Comparison of ENCODE assay signal across 8 mouse cellular contexts in genomic region chr3:86807750-86808467, GRCm38 (mm10).
A peak's percentile ranks its signal among the peaks of the same experiment; 100 is the strongest.
DNase-seq lines count a peak whose midpoint lies in the region; ATAC-seq lines count a peak whose summit lies in the region.

No protein-coding gene starts in this region.

- H3K27me3 ChIP-seq in forebrain, embryonic 11.5 days (ENCODE audit: control insufficient read depth, insufficient read depth, low read length) = no peaks in the 10 kb centered on the region
- no peaks in the 10 kb centered on the region for H3K27me3 ChIP-seq in forebrain, embryonic 13.5 days
- no peaks in the 10 kb centered on the region for H3K27me3 ChIP-seq in midbrain, embryonic 14.5 days (ENCODE audit: control insufficient read depth, insufficient read depth, low read length)
- H3K27me3 ChIP-seq in midbrain, embryonic 13.5 days = no peaks in the 10 kb centered on the region
- H3K27me3 ChIP-seq in hindbrain, embryonic 16.5 days (replicated peaks; ENCODE audit: control insufficient read depth, insufficient read depth, low read length) = no peaks in the 10 kb centered on the region

- H3K27ac ChIP-seq in forebrain, embryonic 11.5 days (ENCODE audit: low read depth, low read length) = no peak overlapping the region
- H3K27ac ChIP-seq in forebrain, embryonic 13.5 days = no peak overlapping the region
- no peak overlapping the region for H3K27ac ChIP-seq in midbrain, embryonic 14.5 days (replicated peaks; ENCODE audit: low read depth, low read length)
- H3K27ac ChIP-seq in midbrain, embryonic 13.5 days = no peak overlapping the region
- peak overlapping the region; percentile 13; the same call in 1 of the 2 replicates for H3K27ac ChIP-seq in hindbrain, embryonic 16.5 days (ENCODE audit: low read depth, low read length)

- H3K9ac ChIP-seq in forebrain, embryonic 11.5 days (ENCODE audit: low read length) = no peak overlapping the region
- no peak overlapping the region for H3K9ac ChIP-seq in forebrain, embryonic 13.5 days
- no peak overlapping the region for H3K9ac ChIP-seq in midbrain, embryonic 14.5 days (replicated peaks; ENCODE audit: low read length)
- H3K9ac ChIP-seq in midbrain, embryonic 13.5 days (replicated peaks) = no peak overlapping the region
- no peak overlapping the region for H3K9ac ChIP-seq in hindbrain, embryonic 16.5 days (ENCODE audit: low read depth, low read length)

- peak; percentile 65 for DNase-seq in forebrain, embryonic 11.5 days (ENCODE audit: low spot score)
- peak; percentile 65 for DNase-seq in midbrain, embryonic 14.5 days
- peak; percentile 61 for DNase-seq in cerebellum, adult 8-10 months
- DNase-seq in lung, postnatal 14 days = peak; percentile 53
- DNase-seq in urinary bladder, postnatal 10 days (ENCODE audit: low spot score) = no peak

- no peaks in the 10 kb centered on the region for H3K36me3 ChIP-seq in forebrain, embryonic 11.5 days (ENCODE audit: control insufficient read depth, insufficient read depth, low read length)
- peaks cover 41% of the 10 kb centered on the region for H3K36me3 ChIP-seq in forebrain, embryonic 13.5 days (ENCODE audit: poor library complexity, severe bottlenecking)
- peaks cover 31% of the 10 kb centered on the region for H3K36me3 ChIP-seq in midbrain, embryonic 14.5 days (ENCODE audit: control insufficient read depth, insufficient read depth, low read length)
- peaks cover 30% of the 10 kb centered on the region for H3K36me3 ChIP-seq in midbrain, embryonic 13.5 days
- H3K36me3 ChIP-seq in hindbrain, embryonic 16.5 days (ENCODE audit: control insufficient read depth, insufficient read depth, low read length) = peaks cover 14% of the 10 kb centered on the region; the same call in 1 of the 2 replicates

- no peaks in the 10 kb centered on the region for H3K9me3 ChIP-seq in forebrain, embryonic 11.5 days (ENCODE audit: control insufficient read depth, low read length)
- no peaks in the 10 kb centered on the region for H3K9me3 ChIP-seq in forebrain, embryonic 13.5 days (replicated peaks)
- H3K9me3 ChIP-seq in midbrain, embryonic 14.5 days (ENCODE audit: control insufficient read depth, low read length) = no peaks in the 10 kb centered on the region
- H3K9me3 ChIP-seq in midbrain, embryonic 13.5 days = no peaks in the 10 kb centered on the region
- H3K9me3 ChIP-seq in hindbrain, embryonic 16.5 days (ENCODE audit: control insufficient read depth, low read length) = no peaks in the 10 kb centered on the region

- no peaks in the 10 kb centered on the region for H3K4me1 ChIP-seq in forebrain, embryonic 11.5 days (replicated peaks; ENCODE audit: control insufficient read depth, insufficient read depth, low read length)
- no peaks in the 10 kb centered on the region; the same call in 1 of the 2 replicates for H3K4me1 ChIP-seq in forebrain, embryonic 13.5 days
- H3K4me1 ChIP-seq in midbrain, embryonic 14.5 days (ENCODE audit: control insufficient read depth, insufficient read depth, low read length) = peaks cover 6% of the 10 kb centered on the region; the same call in 1 of the 2 replicates
- no peaks in the 10 kb centered on the region for H3K4me1 ChIP-seq in midbrain, embryonic 13.5 days (replicated peaks)
- peaks cover 4% of the 10 kb centered on the region; the same call in 1 of the 2 replicates for H3K4me1 ChIP-seq in hindbrain, embryonic 16.5 days (ENCODE audit: control insufficient read depth, insufficient read depth, low read depth, low read length)

- H3K4me2 ChIP-seq in forebrain, embryonic 11.5 days (ENCODE audit: low read depth, low read length, severe bottlenecking) = no peak overlapping the region
- no peak overlapping the region for H3K4me2 ChIP-seq in forebrain, embryonic 13.5 days
- H3K4me2 ChIP-seq in midbrain, embryonic 14.5 days (ENCODE audit: low read length) = no peak overlapping the region
- no peak overlapping the region for H3K4me2 ChIP-seq in midbrain, embryonic 13.5 days (replicated peaks)
- H3K4me2 ChIP-seq in hindbrain, embryonic 16.5 days (ENCODE audit: low read length) = no peak overlapping the region

- no peak overlapping the region for H3K4me3 ChIP-seq in forebrain, embryonic 11.5 days (ENCODE audit: low read depth, low read length)
- H3K4me3 ChIP-seq in forebrain, embryonic 13.5 days = no peak overlapping the region
- no peak overlapping the region for H3K4me3 ChIP-seq in midbrain, embryonic 14.5 days (replicated peaks; ENCODE audit: low read depth, low read length)
- no peak overlapping the region for H3K4me3 ChIP-seq in midbrain, embryonic 13.5 days (replicated peaks)
- no peak overlapping the region for H3K4me3 ChIP-seq in hindbrain, embryonic 16.5 days (ENCODE audit: low read length)

- no peak for ATAC-seq in forebrain, embryonic 11.5 days (replicated peaks; ENCODE audit: low FRiP score)
- no peak for ATAC-seq in forebrain, embryonic 13.5 days
- no peak for ATAC-seq in midbrain, embryonic 14.5 days (ENCODE audit: low FRiP score, low TSS enrichment)
- no peak for ATAC-seq in midbrain, embryonic 13.5 days
- ATAC-seq in hindbrain, embryonic 16.5 days = peak; percentile 71

- 77% methylated on average over 14 of the region's 14 CpGs for WGBS in forebrain, embryonic 11.5 days
- WGBS in forebrain, embryonic 13.5 days = 76% methylated on average over 14 of the region's 14 CpGs
- WGBS in midbrain, embryonic 14.5 days = 74% methylated on average over 14 of the region's 14 CpGs
- 79% methylated on average over 14 of the region's 14 CpGs for WGBS in midbrain, embryonic 13.5 days
- WGBS in hindbrain, embryonic 16.5 days = 66% methylated on average over 14 of the region's 14 CpGs
